Mouse (Mus musculus): Measurements from ENCODE around the gene Tbcb.
"Not testable (repeated sequence)": the region's sequence is repeated elsewhere in the genome, so short reads cannot be mapped to it uniquely, and the experiment has no call there.

Tbcb gene

GRCm38 (mm10) chr7:30194101-30194831 lies 37.8 kb downstream of the Tbcb start:
- no peak for DNase-seq (ENCODE audit: low read depth, low spot score)

GRCm38 (mm10) chr7:30193581-30194100 lies 38.4 kb downstream of the Tbcb start:
- DNase-seq (ENCODE audit: low read depth, low spot score) = peak; percentile 65

- peak; percentile 43 for DNase-seq (ENCODE audit: low read depth, low spot score)
Measured at GRCm38 (mm10) chr7:30193013-30193412, 39.1 kb downstream of the Tbcb start.

GRCm38 (mm10) chr7:30192088-30192487 lies 40.0 kb downstream of the Tbcb start:
- DNase-seq (ENCODE audit: low read depth, low spot score) = no peak

GRCm38 (mm10) chr7:30189116-30189491 lies 43.0 kb downstream of the Tbcb start:
- DNase-seq (ENCODE audit: low read depth, low spot score) = no peak

- no peak for DNase-seq (ENCODE audit: low read depth, low spot score)
Measured at GRCm38 (mm10) chr7:30188344-30189115, 43.5 kb downstream of the Tbcb start.

GRCm38 (mm10) chr7:30184641-30185348 lies 47.3 kb downstream of the Tbcb start:
- DNase-seq (ENCODE audit: low read depth, low spot score) = no peak

- DNase-seq (ENCODE audit: low read depth, low spot score) = peak; percentile 79
Measured at GRCm38 (mm10) chr7:30183879-30184289, 48.2 kb downstream of the Tbcb start, which contains the start of gene Cox7a1. Gene Cox7a1, plus strand, starts transcription at chr7:30184144.

- DNase-seq (ENCODE audit: low read depth, low spot score) = not testable (repeated sequence)
Measured at GRCm38 (mm10) chr7:30183189-30183588, 48.9 kb downstream of the Tbcb start.

- not testable (repeated sequence) for DNase-seq (ENCODE audit: low read depth, low spot score)
Measured at GRCm38 (mm10) chr7:30181929-30182328, 50.1 kb downstream of the Tbcb start.

GRCm38 (mm10) chr7:30181308-30181707 lies 50.8 kb downstream of the Tbcb start:
- DNase-seq (ENCODE audit: low read depth, low spot score) = peak; percentile 84

- DNase-seq (ENCODE audit: low read depth, low spot score) = no peak
Measured at GRCm38 (mm10) chr7:30178256-30178655, 53.8 kb downstream of the Tbcb start.

- no peak for DNase-seq (ENCODE audit: low read depth, low spot score)
Measured at GRCm38 (mm10) chr7:30176474-30176873, 55.6 kb downstream of the Tbcb start.

Data from mesoderm, embryonic 11.5 days (tissue).